Mouse (Mus musculus) Patski (cell line): ENCODE results near the gene Gm13101. TPM values are rescaled to one million over a fixed set of nuclear protein-coding genes. Genes with fewer than 3 reads are reported as not detected.
"Not testable (repeated sequence)": the region's sequence is repeated elsewhere in the genome, so short reads cannot be mapped to it uniquely, and the experiment has no call there.

ENCODE experiments used
- ATAC-seq: fragments of 100-300 bp; one replicate; pipeline ENCODE4 v1.8.0; 2021
- CTCF ChIA-PET: fragments of 350-600 bp; sonication (Branson Sonifier 250); formaldehyde crosslinking; loops from one replicate; lab custom pipeline; 2022; ENCODE audit warnings: inconsistent platforms; lab: Charles Lee
- POLR2A ChIA-PET: fragments of 350-600 bp; sonication (Branson Sonifier 250); formaldehyde crosslinking; loops from one replicate; lab custom pipeline; 2022; ENCODE audit warnings: antibody characterized with exemption, inconsistent platforms; lab: Charles Lee
- DNase-seq: peaks from one replicate; pipeline ENCODE4 v3.0.0-alpha.2; 2011; ENCODE audit warnings: low read depth, low spot score
- H3K27me3 ChIP-seq: fragments of 371-371 bp; one replicate; pipeline ENCODE4 v1.5.1; 2021
- in situ Hi-C: fragments of 300-500 bp; cut with MboI; formaldehyde crosslinking; loops from 3 replicates; pipeline ENCODE4 v1.11.1; 2018; ENCODE audit warnings: low pct_unique_long_range_greater_than_20kb, mixed read lengths
- polyA plus RNA-seq: library from polyadenylated mRNA; unstranded; gene quantifications from one replicate; pipeline ENCODE4 v1.2.3, GENCODE M21; 2021

Gene Gm13101
- not detected for polyA plus RNA-seq

GRCm38 (mm10) chr4:143966850-143967249 is at the start of gene Gm13101:
Gene Gm13101 (minus strand): TSS chr4:143966950.
- POLR2A ChIA-PET, H3K27me3 ChIP-seq, CTCF ChIA-PET, DNase-seq, ATAC-seq, in situ Hi-C loops: not testable (repeated sequence)

DNA sequence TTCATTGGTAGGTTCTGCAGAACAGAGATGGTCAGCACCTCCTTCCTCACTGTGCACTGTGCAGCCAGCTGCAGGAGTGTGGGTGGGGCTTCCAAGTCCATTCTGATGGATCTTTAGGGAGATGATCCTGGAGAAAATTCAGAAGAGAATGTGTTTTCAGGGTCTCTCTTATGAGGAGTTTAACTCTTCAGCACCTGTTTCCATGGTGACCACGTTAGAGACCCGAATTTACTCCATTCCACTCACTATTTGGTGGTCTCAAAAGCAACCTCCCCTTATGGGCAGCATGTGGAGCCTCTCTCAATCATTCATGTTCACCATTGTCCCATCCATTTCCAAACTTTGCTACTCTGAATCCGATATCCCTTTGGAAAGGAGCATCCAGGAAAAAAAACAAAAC is 27.5 kb upstream of the Gm13101 start, which contains the start of gene Pramef17:
Pramef17 (minus strand) TSS at position 101 of the 400 bp plus-strand sequence.
- POLR2A ChIA-PET, ATAC-seq, CTCF ChIA-PET, in situ Hi-C loops, H3K27me3 ChIP-seq, DNase-seq: not testable (repeated sequence)

- ATAC-seq, POLR2A ChIA-PET, in situ Hi-C loops, CTCF ChIA-PET, DNase-seq, H3K27me3 ChIP-seq: not testable (repeated sequence)
Observed at GRCm38 (mm10) chr4:143988126-143988525, 21.4 kb upstream of the Gm13101 start.

DNA sequence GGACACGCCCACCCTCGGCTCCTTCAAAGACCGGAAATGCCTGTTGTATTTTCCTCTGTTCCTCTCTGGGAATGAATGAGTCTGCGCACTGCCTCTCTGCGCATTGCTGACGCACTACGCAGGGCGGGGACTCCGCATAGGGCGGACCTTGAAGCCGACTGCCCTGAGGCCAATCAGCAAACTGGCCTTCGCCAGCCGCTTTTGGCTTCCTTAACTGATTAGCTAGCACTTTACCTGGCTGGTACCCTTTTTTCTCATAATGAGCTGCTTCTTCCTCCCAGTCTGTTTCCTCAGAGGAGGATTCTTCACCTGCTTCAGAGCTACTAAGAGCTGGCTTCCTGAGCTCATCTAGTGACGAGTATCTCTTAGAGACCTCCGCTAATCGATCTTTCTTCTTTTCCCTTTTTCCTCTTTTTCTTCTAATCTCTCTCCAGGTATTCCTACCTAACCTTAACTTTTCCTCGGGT is 20.8 kb upstream of the Gm13101 start:
- CTCF ChIA-PET, H3K27me3 ChIP-seq, DNase-seq, ATAC-seq, POLR2A ChIA-PET, in situ Hi-C loops: not testable (repeated sequence)

DNA sequence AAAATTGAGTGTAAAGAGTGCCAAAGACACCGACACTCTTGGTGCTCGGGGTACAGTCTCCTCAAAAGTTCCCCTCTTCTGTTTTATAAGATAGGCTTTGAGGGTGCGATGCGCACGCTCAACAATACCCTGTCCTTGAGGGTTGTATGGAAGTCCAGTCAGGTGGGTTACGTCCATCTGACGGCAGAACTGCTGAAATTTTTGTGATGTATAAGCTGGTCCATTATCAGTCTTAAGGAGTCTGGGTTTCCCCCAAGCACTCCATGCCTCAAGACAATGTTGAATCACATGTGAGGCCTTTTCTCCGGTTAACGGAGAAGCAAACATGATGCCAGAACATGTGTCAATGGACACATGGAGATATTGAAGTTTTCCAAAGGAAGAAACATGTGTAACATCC is 19.0 kb upstream of the Gm13101 start:
- DNase-seq, POLR2A ChIA-PET, H3K27me3 ChIP-seq, in situ Hi-C loops, ATAC-seq, CTCF ChIA-PET: not testable (repeated sequence)

DNA sequence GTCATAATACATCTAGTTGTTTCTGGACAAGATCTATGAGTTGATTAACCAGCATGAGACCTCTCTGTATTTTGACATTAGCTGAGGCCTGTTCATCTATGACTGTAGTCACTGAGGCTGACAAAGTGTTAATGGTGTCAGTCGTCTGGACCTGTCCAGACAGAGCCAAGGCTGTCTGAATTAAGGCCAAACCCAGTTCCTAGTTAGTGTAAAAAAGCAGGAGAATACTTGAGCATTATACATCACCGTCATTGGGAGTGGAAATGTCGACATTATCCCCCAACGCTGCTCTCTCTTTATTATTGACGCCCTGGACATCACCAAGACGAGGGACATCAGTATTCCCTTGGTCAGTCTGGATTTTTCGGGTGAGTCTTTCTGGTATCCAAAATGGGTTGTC is 18.4 kb upstream of the Gm13101 start:
- in situ Hi-C loops, POLR2A ChIA-PET, DNase-seq, ATAC-seq, H3K27me3 ChIP-seq, CTCF ChIA-PET: not testable (repeated sequence)

DNA sequence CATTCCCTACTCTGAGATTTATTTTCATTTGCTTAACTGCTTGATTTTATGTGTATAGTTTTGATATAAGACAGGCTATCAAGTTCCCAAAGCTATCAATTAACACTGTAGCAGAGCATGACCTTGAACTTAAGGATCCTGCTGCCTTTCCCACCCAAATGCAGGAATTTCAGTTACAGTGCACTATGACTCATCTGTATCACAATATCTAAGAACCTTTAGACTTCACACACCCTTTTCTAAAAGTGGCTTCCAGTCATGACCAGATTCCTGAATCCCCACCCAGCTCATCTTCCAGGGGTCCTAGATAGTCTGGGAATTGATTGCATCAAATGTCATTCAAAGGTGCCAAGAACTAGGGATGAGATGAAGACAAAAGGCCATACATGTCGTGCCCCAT is 16.7 kb upstream of the Gm13101 start:
- H3K27me3 ChIP-seq, CTCF ChIA-PET, ATAC-seq, POLR2A ChIA-PET, in situ Hi-C loops, DNase-seq: not testable (repeated sequence)

DNA sequence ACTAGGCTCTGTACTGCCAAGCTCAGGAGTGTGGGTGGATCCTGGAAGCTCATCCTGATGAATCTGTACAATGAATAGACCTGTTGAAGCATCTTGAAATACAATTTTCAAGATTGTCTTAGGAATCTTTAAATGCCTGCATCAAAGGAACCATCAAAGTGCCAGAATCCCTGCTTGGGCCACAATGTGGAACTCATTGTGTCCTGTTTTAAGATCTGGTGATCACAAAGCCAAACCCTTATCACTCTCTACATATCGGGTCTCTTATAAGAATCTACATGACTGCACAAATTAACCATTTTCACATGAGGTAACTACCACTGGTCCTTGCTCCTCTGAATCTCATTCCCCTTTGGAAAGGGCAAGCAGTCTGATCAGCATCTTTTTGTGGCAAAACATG is 15.8 kb downstream of the Gm13101 start, which contains the start of gene Pramef25:
Pramef25 (minus strand) TSS at position 101 of the 400 bp plus-strand sequence.
- ATAC-seq, CTCF ChIA-PET, DNase-seq, POLR2A ChIA-PET, H3K27me3 ChIP-seq, in situ Hi-C loops: not testable (repeated sequence)

Other genes starting within 250 kb of the Gm13101 start
- not detected for gene Gm13078, start 247.5 kb downstream of the Gm13101 start, polyA plus RNA-seq
- gene Gm13023, start 177.6 kb downstream of the Gm13101 start, polyA plus RNA-seq: not detected
- gene Gm13084, start 150.9 kb downstream of the Gm13101 start, polyA plus RNA-seq: not detected
- gene Gm13103, start 120.5 kb downstream of the Gm13101 start, polyA plus RNA-seq: not detected
- gene Pramef6, start 66.6 kb downstream of the Gm13101 start, polyA plus RNA-seq: not detected
- 0.04 TPM for gene Pramef25, start 15.9 kb downstream of the Gm13101 start, polyA plus RNA-seq
- not detected for gene Pramef17, start 27.4 kb upstream of the Gm13101 start, polyA plus RNA-seq
- gene Pramel4, start 92.2 kb upstream of the Gm13101 start, polyA plus RNA-seq: not detected
- gene Gm13102, start 139.5 kb upstream of the Gm13101 start, polyA plus RNA-seq: not detected
- not detected for gene Oog3, start 195.7 kb upstream of the Gm13101 start, polyA plus RNA-seq
- gene Oog2, start 223.8 kb upstream of the Gm13101 start, polyA plus RNA-seq: not detected
- not detected for gene C87977, start 246.4 kb upstream of the Gm13101 start, polyA plus RNA-seq